Mouse (Mus musculus) olfactory bulb, adult 2 months (tissue): ENCODE measurements around the gene Fam118b. TPM values are rescaled to one million over a fixed set of nuclear protein-coding genes. Genes with fewer than 3 reads are reported as not detected.
A peak's percentile ranks its signal among the peaks of the same experiment; 100 is the strongest.

Source experiments
- H3K27ac ChIP-seq: fragments of 200-500 bp; 2 replicates; pipeline ENCODE4 v1.5.1; 2012; ENCODE audit warnings: low read depth, low read length; ENCODE audit not compliant: insufficient read depth
- H3K4me1 ChIP-seq: fragments of 200-500 bp; 2 replicates; pipeline ENCODE4 v1.6.1; 2012; ENCODE audit warnings: low read length; ENCODE audit not compliant: control insufficient read depth, insufficient read depth
- H3K4me3 ChIP-seq: fragments of 200-500 bp; 2 replicates; pipeline ENCODE4 v1.5.1; 2012; ENCODE audit warnings: mild to moderate bottlenecking, low read depth, low read length, moderate library complexity; ENCODE audit not compliant: insufficient read depth
- CTCF ChIP-seq: fragments of 200-500 bp; IDR thresholded peaks from 2 replicates; pipeline ENCODE4 v1.5.1; 2012; ENCODE audit warnings: low read depth, mild to moderate bottlenecking, low read length, moderate library complexity; ENCODE audit not compliant: insufficient read depth
- POLR2A ChIP-seq: fragments of 200-500 bp; IDR thresholded peaks from 2 replicates; pipeline ENCODE4 v1.6.1; 2012; ENCODE audit warnings: mild to moderate bottlenecking, low read depth, low read length, moderate library complexity; ENCODE audit not compliant: insufficient read depth
- WGBS: fragments of 180-500 bp; shearing (Covaris S2); methylation state at CpG from one replicate; pipeline ENCODE4 v1.1.7; 2018; 5-methylcytosine and 5-hydroxymethylcytosine counted together
- polyA plus RNA-seq: library from polyadenylated mRNA; stranded (reverse); fragments of >200 nt; gene quantifications from 2 replicates; pipeline ENCODE4 v1.2.4, GENCODE M21; 2012; ENCODE audit warnings: low replicate concordance; ENCODE audit not compliant: missing spikeins, insufficient read depth, insufficient read length

Fam118b gene
- polyA plus RNA-seq, 1 experiment, result not detected

- no peak overlapping the region for H3K4me3 ChIP-seq
- peaks cover 3% of the 10 kb centered on the region; the same call in 1 of the 2 replicates for H3K4me1 ChIP-seq
- 76% methylated on average over 6 of the region's 6 CpGs for WGBS
- TF ChIP-seq CTCF (no peak), POLR2A (no peak)
- no peak overlapping the region for H3K27ac ChIP-seq
Measured at GRCm38 (mm10) chr9:35238915-35239571, 28.6 kb downstream of the Fam118b start.

- Histone ChIP-seq H3K27ac (no peak overlapping the region), H3K4me1 (peaks cover 3% of the 10 kb centered on the region; the same call in 1 of the 2 replicates), H3K4me3 (no peak overlapping the region)
- 88% methylated on average over 1 of the region's 1 CpGs for WGBS
- TF ChIP-seq POLR2A (no peak), CTCF (no peak)
Measured at GRCm38 (mm10) chr9:35238371-35238770, 29.2 kb downstream of the Fam118b start.

- Histone ChIP-seq H3K27ac (no peak overlapping the region), H3K4me3 (no peak overlapping the region), H3K4me1 (peaks cover 3% of the 10 kb centered on the region; the same call in 1 of the 2 replicates)
- 33% methylated on average over 3 of the region's 3 CpGs for WGBS
- no peak for TF ChIP-seq CTCF
- no peak for TF ChIP-seq POLR2A
Measured at GRCm38 (mm10) chr9:35235996-35236395, 31.6 kb downstream of the Fam118b start.

GRCm38 (mm10) chr9:35228671-35229070, 38.9 kb downstream of the Fam118b start:
- H3K4me3 ChIP-seq, result no peak overlapping the region
- H3K4me1 ChIP-seq, result no peaks in the 10 kb centered on the region
- H3K27ac ChIP-seq, result no peak overlapping the region
- TF ChIP-seq CTCF (no peak), POLR2A (no peak)
- WGBS, result 95% methylated on average over 3 of the region's 3 CpGs

GRCm38 (mm10) chr9:35223466-35223865, 44.1 kb downstream of the Fam118b start:
- WGBS, result 98% methylated on average over 3 of the region's 3 CpGs
- Histone ChIP-seq H3K4me3 (no peak overlapping the region), H3K4me1 (no peaks in the 10 kb centered on the region), H3K27ac (no peak overlapping the region)
- TF ChIP-seq CTCF (no peak), POLR2A (no peak)

- Histone ChIP-seq H3K27ac (no peak overlapping the region), H3K4me1 (no peaks in the 10 kb centered on the region), H3K4me3 (no peak overlapping the region)
- no peak for TF ChIP-seq CTCF
- no peak for TF ChIP-seq POLR2A
- WGBS, result 61% methylated on average over 1 of the region's 1 CpGs
Measured at GRCm38 (mm10) chr9:35217963-35218362, 49.6 kb downstream of the Fam118b start.

GRCm38 (mm10) chr9:35211573-35212511, 55.8 kb downstream of the Fam118b start:
- no peak overlapping the region for H3K27ac ChIP-seq
- peaks cover 3% of the 10 kb centered on the region for H3K4me1 ChIP-seq
- 30% methylated on average over 26 of the region's 26 CpGs for WGBS
- peak overlapping the region; percentile 78 for H3K4me3 ChIP-seq
- TF ChIP-seq POLR2A (no peak), CTCF (no peak)

GRCm38 (mm10) chr9:35210542-35211474, 56.8 kb downstream of the Fam118b start, which contains the start of gene Foxred1:
TSS of gene Foxred1 (minus strand) at chr9:35211055.
- Histone ChIP-seq H3K27ac (peak within 1 kb of the TSS; percentile 87), H3K4me1 (peaks cover 3% of the 10 kb centered on the region), H3K4me3 (peak within 1 kb of the TSS; percentile 78)
- no peak for TF ChIP-seq CTCF
- peak; percentile 97 for TF ChIP-seq POLR2A
- WGBS, result under 1% methylated on average over 72 of the region's 72 CpGs
